Mouse (Mus musculus) adrenal gland (tissue): ENCODE measurements around the gene Zfp950.
"Not testable (repeated sequence)": the region's sequence is repeated elsewhere in the genome, so short reads cannot be mapped to it uniquely, and the experiment has no call there.

Source experiments
- intact Hi-C: fragments of 180-260 bp; cut with DNase I; formaldehyde crosslinking; loops from one replicate; pipeline ENCODE4 v1.15.1; 2025
- long read RNA-seq, 2 experiments: library from polyadenylated mRNA; unstranded; transcript quantifications; one replicate each; pipeline ENCODE4 v2.0.0; 2020; ENCODE audit warnings: borderline replicate concordance in 1 of 2; ENCODE audit not compliant: insufficient replicate concordance in 1 of 2

Zfp950 gene
- long read RNA-seq, experiment 1, full-length matches to known transcripts = 19 of 29 reads
- long read RNA-seq, experiment 1, partial matches to known transcripts = 2 of 29 reads
- long read RNA-seq, experiment 1, other reads (novel, unspliced or antisense) = 8 of 29 reads
- long read RNA-seq, experiment 2, full-length matches to known transcripts = 24 of 34 reads
- long read RNA-seq, experiment 2, partial matches to known transcripts = 0 of 34 reads
- long read RNA-seq, experiment 2, other reads (novel, unspliced or antisense) = 10 of 34 reads

DNA sequence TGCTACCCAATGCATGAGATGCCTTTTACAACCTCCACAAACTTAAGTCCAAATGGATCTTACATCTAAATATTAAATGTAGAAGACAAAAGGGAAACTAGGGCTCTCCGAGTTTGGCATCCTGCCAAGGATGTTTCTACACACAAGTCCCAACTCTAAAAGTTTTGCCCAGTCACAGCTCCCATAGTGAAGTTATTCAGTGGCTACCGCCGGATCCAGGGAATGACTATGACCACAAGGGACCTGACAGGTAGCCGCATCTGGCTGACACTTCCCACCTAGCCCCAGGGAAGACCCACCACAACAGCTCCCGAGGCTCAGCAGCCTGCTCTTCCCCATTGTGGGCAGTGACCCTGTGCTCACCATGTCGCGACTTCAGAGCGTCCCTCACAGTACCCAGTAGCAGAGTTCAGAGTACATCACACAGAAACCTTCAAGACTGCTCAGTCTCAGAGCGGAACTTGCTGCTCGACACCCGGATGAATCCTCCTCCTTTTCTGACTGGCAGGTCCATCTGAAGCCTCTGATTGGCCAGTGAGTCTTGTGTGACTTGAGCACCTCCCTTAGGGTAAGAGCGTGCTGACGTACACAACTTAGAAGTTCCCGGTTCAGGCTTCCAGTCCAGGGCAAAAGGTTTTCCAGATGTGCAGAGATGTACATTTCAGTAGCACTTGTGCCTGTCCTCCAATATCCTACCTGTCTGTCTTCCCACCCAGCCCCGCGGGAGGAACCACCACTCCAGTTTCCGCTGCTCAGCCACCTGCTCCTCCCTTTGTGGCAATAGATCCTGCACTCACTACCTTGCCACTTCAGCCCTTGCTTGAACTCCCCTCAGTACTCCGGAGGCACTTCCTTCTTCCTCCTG is at the start of gene Zfp950:
Gene Zfp950, minus strand, starts transcription at position 499 of the 865 bp plus-strand sequence.
- intact Hi-C loops = loop anchor here (5.0 kb wide), 1 partner anchor 62 kb away; no protein-coding TSS in a partner anchor

DNA sequence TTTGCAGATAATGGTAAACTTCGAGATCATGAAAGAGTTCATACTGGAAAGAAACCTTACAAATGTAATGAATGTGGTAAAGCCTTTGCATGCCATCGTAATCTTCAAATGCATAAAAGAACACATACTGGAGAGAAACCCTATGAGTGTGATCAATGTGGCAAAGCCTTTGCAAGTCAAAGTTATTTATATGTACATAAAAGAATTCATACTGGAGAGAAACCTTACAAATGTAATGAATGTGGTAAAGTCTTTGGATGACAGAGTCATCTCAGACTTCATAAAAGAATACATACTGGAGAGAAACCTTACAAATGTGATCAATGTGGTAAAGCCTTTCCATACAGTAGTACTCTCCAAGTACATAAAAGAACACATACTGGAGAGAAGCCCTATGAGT is 43.0 kb upstream of the Zfp950 start, which contains the start of gene Gm6020:
Gene Gm6020, plus strand, starts transcription at position 301 of the 400 bp plus-strand sequence.
- intact Hi-C loops = not testable (repeated sequence)

DNA sequence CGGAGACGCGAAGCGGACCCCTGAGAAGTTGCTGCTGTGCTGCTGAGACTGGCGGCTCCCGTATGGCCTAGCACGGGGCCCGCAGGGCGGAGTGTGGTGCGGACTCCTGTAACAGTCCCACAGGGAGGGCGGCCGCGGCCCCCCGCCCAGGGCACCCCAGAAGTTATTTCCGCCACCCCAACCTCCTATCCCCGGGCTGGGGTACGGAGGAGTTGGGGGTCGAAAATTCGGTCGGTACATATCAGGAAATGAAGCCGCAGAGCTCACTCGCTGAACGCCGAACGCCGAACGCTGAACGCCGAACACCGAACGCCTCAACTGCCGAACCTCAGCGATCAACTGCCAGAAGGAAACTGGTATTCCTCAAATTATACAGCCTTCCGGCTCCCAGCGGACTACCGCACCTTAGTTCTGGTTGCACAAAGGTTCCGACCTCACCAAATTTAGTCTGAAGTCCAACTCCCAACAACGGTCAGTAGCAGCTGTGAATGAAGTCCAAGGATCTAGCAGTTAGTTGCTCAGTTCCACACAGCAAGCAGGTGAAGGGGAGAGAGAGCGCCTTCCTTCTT is 35.2 kb upstream of the Zfp950 start, which contains the start of gene Gm7102:
Gene Gm7102, minus strand, starts transcription at position 554 of the 569 bp plus-strand sequence.
- intact Hi-C loops = no loop called here

DNA sequence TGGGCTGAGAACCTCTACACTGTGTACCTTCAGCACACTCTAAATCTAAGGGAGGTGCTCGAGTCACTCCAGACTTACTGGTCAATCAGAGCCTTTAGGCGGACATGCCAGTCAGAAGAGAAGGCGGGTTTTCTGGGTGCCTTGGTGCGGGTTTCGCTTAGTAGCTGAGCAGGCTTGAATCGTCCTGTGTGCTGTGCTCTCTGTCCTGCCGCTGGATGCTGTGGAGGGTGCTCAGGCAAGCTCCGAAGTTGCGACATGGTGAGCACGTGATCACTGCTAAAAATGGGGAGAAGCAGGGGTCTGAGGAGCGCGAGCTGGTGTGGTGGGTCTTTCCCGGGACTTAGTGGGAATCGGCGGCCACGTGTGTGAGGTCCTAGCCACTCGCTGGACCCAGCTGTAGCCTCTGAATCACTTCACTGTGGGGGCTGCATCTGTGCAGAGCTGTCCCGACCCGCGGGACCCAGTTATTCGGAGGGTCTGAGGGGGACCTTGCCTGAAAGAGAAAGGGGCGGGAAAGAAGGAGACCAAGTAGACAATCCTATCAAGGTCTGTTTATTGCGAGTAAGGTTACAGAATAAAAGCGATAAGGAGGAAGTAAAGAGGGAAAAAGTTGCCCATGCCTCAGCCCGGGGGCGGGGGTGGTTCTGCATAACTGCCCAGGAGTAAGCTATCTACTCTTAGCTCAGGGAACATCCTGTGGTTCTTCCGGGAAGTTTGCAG is 11.2 kb upstream of the Zfp950 start:
- intact Hi-C loops = no loop called here

DNA sequence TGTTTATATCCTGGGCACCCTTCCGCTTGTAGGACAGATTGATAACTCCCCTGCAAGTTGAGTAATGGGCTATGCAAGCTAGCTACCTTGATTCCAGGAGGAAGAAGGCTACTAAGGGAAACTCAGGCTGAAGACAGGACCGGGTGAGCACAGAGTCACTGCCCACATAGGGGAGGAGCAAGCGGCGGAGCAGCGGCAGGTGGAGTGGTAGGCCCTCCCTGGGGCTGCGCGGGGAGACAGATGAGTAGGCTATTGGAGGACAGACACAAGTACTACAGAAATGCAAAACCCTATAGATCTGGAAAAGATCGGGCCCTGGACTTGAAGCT is 10.7 kb upstream of the Zfp950 start:
- intact Hi-C loops = no loop called here

DNA sequence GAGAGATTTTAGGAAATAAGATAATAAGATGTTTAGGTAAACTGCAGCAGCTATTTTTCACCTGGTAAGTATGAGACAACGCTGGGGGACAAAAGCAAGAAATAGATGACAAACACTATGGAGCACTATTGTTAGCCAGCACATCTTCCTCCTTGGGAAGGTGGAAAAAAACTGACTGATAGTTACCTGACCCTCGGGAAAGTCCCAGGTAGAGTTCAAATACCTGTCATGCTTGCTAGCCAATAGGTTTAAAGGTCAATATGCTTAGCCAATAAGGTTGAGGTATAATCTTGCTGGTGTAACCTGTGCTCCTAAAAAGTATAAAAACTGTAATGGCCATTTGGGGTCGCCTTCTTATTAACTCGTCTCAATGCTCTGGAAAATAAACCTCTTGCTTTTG is 659 bp upstream of the Zfp950 start:
- intact Hi-C loops = loop anchor here (5.0 kb wide), 1 partner anchor 61 kb away; no protein-coding TSS in a partner anchor

DNA sequence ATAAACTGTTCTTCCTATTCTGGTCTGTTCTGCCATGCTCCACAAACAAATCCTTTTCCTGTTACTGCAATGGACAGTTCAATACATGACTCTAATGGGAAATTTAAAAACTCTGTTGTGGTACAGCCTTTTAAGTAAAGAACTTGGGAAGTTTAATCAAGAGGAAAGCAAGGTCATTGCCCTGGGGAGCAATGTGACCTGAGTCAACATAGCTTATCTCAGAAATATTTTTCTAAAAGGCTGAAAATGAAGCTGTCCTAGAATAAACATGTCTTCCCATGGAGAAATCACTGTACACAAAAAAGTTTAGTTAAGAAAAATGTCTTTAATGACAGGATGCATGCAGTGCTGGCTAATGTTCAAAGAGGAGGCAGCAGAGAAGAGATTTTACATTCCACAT is 2.0 kb downstream of the Zfp950 start:
- intact Hi-C loops = no loop called here

DNA sequence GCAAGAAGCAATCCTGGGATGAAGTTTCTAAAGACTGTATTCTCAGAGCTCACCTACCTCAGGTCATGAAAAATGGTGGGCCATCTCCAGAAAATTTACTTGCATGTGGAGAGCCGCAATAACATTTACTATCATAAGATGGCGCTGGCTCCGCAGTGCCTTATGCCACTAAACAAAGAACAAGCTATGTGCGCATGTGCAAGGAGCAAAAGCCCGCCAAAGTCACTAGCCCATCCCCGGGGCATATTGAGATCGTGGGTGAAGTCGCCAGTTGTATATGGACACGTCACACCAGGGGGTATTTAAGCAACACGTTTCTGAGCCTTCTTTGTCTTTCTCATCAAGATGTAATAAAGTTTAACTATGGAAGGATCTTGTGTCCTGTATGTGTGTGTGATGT is 9.5 kb downstream of the Zfp950 start:
- intact Hi-C loops = no loop called here

DNA sequence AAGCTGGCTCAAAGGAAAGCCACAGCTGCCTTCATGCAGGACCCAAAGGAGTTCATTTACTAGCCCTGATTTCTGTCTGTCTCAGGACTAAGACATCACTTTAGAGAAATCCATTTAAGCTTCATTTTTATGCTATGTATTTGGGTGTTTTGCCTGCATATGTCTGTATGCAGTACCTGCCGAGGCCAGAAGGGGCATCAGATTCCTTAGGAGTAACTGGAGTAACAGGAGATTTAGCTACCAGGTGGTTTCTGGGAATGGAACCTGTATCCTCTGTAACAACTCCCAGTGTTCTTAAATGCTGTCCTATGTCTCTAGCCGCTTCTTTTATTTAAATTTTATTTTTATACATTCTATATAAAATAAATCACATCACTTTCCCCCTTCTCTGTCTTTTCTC is 30.5 kb downstream of the Zfp950 start:
- intact Hi-C loops = no loop called here

DNA sequence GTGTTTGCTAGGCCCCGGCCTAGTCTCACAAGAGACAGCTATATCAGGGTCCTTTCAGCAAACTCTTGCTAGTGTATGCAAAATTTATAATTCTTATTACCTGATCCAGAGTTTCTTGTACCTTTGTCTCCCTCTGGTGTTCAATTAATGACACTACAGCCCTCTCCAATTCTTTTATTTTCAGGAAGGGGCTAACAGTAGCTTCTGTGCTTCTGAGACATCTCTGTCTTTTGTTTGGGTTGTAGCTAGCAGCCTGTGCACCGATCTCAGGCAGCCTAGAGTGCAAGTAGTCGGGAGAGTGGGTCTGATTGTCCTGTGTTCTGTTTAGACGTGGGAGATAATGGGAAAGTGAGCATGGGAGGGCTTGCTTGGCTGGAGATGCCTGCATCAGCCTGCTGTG is 42.9 kb downstream of the Zfp950 start:
- intact Hi-C loops = loop anchor here (5.0 kb wide), 1 partner anchor 260 kb away; no protein-coding TSS in a partner anchor

DNA sequence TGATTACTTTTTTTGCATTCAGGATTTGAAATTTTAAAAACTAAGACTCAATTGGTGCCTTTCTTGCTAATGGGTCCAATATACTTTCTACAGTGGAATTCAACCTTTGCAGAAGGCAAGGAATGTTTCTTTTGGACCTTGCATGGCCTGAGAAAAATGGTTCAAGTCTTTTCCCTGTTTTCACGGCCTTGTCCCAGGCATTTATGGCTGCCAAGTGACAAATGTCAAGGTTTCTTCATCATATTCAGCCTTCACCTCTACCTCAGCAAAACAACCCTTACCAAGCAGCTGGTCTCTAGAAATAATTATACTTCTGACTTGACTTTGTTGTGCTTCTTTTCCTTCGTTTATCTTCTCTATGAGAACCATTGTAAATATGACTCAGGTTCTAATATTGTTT is 43.9 kb downstream of the Zfp950 start:
- intact Hi-C loops = loop anchor here (5.0 kb wide), 1 partner anchor 259 kb away; no protein-coding TSS in a partner anchor

DNA sequence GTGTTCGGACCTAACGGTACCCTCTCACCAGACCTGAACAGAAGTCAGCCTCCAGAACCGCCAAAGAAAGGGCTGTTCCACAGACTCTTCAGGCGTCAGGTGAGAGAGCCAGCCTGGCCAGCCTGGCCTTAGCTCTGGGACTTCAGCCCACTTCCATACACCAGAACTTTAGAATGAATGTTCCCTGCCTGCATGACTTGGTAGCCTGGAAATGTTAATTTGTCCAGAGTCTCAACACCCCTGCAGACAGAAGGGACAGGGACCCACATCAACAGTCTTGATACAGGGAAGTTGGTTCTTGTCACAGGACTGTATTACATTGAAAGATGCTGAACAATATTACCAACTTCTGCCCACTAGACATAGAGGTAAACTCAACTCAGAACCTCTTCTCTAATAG is 50.1 kb downstream of the Zfp950 start:
- intact Hi-C loops = no loop called here

DNA sequence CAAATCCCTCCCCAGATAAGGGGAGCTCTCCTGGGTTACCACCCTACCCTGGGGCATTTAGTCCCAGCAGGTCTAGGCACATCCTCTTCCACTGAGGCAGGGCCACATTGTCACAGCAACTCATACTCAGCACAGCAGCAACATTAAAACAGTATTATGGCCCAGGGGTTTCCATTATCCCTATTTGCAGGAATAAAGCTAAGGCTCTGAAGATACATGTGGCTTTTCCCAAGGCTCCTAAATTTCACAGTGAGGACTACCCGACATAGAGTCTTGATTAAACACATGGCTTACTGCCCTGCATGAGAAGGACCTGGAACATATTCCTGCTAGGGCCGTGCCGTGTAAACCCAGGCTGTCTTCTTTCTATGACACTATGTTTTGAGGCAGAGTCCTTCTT is 51.6 kb downstream of the Zfp950 start:
- intact Hi-C loops = no loop called here

DNA sequence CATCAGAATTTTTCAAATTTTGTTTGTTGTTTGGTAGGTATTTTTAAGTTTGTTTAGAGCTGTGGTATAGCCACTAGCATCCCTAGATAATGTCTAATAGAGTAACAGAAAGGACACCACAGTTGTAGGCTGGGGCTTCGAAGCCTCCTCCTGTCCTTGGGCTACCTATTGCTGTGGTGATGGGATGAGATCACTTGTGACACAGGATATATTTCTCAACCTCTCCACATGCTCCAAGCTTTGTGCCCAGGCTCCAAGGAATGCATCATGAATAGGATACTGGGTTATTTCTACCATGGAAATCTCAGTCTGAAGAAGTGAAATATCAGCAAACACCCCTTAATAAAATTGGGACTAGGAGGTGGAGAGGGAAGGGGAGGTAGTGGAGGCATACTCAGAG is 52.9 kb downstream of the Zfp950 start:
- intact Hi-C loops = no loop called here

DNA sequence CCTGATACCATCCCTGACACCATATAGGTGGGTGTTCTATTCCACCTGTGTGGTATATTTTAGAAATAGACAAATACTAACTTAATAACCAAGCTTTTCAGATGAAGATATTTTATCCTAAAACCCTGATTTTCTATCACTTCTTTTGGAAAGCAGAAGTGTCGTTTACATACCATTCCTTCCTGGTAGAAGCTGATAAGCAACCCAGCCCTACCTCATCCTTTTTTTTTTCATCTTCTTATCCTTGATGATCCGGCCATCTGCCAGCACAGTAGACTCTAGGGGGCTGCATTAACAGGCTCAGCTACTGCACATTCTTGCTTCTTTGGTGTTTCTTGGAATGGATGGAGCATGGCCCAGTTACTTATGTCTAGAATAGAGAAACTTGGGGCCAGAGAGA is 55.4 kb downstream of the Zfp950 start:
- intact Hi-C loops = loop anchor here (2.0 kb wide), 1 partner anchor 196 kb away; the partner anchor contains the start of gene Grk5

DNA sequence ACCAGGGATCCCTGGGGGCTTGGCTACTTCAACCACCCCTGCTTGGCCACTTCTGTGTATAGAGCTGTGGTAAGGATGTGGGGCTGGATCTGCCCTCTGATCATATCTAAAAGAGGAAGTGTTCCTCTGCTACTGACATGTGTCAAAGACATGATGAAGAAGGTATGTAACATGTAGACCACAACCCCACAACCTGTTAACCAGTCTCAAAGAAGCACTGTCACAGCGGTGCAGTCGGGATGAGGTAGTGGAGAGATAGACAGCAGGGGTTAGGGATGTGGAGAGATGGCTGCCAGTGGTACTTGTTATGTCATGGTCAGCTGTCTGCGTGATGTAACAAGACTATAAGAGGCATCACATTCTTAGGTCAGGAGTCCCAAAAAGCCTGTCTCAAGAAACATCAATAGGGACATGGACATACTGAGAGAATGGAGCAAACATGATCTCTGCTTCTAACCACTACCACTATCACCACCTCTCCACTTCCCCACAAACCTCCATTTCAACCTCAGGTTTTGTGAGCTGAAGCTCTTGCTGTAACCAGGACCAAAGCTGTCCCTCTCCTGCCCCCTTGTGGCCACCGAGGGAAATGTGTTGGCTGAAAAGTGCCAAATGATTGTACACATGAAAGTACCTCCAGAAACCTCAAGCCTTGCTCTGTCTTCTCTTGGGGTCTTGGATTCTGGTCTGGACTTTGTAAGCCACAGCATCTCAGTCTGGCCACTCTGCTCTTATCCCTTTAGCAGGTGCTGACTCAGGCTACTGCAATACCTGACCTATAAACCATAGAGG is 56.3 kb downstream of the Zfp950 start:
- intact Hi-C loops = loop anchor here (2.0 to 5.0 kb wide), 2 partner anchors 132 to 196 kb away; partner anchors contain the start of gene Grk5

DNA sequence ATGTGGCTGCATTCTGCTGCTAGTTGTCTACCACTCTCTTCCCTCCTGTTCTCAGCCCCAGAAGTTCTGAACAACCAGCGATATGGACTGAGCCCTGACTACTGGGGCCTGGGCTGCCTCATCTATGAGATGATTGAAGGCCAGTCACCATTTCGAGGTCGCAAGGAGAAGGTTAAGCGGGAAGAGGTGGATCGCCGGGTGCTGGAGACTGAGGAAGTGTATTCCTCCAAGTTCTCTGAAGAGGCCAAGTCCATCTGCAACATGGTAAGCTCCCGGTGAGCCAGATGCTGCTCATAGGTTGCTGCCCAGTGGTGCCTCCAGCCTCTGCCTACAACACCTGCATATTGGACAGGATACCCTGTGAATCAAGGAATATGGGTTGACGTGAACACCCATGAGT is 57.6 kb downstream of the Zfp950 start:
- intact Hi-C loops = loop anchor here (5.0 kb wide), 1 partner anchor 131 kb away; no protein-coding TSS in a partner anchor

DNA sequence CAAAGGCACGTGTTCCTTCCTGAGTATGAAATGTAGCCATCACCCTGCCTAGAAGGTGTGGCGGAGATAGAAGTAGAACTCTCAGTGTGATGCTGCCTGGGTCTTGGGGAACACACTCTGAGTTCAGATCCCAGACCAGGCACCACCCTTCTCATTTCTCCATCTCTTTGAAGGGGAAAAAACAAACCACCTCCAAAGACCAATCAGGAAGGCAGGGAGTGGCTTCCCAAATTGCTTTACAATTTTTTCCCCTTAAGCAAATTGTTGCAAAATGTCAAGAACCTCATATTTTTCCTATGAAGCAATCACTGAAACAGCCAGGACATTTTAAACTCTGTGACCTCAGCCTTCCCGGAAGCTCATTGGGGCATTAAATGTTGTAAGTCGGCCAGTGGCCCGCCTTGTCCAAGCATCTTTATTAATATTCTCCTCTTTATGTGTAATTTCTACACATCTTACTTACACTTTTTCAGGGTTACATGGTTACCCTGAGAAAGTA is 60.3 kb downstream of the Zfp950 start:
- intact Hi-C loops = loop anchor here (5.0 kb wide), 1 partner anchor 128 kb away; no protein-coding TSS in a partner anchor

DNA sequence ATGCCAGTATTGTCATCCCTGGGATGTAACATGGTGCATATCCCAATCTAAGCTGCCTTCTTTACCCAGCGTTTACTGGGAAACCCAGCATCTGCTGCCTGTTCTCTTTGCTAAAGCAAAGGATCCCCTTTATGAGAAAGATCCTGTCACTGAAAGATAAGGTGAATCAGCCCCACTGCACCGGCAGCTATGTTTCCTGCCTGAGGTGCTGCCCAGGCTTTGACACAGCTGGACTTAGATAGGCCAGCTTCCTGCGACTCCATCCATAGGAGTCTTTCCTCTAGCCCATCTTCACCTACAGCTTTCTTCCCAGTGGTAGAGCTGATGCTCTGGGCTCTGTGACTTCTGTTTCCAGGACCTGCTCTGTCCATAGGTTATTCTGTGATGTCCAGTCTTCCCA is 62.0 kb downstream of the Zfp950 start:
- intact Hi-C loops = no loop called here

DNA sequence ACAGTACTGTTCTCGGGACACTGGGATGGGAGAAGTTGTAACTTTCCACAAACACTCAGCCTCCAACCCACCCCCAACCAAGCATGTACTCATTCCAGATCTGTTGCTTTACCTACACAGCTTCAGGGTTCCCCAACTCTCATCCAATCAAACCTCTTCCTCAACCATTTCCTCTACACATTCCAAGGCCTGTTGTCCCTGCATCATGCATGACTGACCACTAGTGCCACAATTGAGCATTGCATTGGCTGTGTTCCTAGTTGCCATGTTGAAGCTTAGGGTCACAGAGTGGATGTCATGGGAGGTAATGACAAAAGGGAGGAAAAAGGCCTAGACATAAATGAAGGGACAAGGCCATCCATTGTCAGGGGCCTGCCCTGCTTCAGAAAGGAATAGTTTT is 75.6 kb downstream of the Zfp950 start:
- intact Hi-C loops = no loop called here
